Mouse (Mus musculus) G1E (cell line): ENCODE measurements at regions not wholly inside any gene's neighbourhood (a gene's known extent, or its start where the extent isn't known, plus 50 kb on each side); places are given as distances from the start of the nearest gene placed in this dataset.

Experiments used
- ATAC-seq: 2 replicates; pipeline ENCODE4 v1.8.0; 2016; ENCODE audit warnings: mild to moderate bottlenecking; ENCODE audit not compliant: insufficient number of reproducible peaks, poor library complexity, low FRiP score, severe bottlenecking; ENCODE audit errors: extremely low read depth
- DNase-seq: peaks from one replicate; pipeline ENCODE4 v3.0.0; 2012; ENCODE audit warnings: low spot score
- H3K27me3 ChIP-seq: 2 replicates; pipeline ENCODE4 v1.6.1; 2012; ENCODE audit warnings: mild to moderate bottlenecking, low read length, inconsistent platforms; ENCODE audit not compliant: insufficient read depth
- H3K36me3 ChIP-seq: replicated peaks from 2 replicates; pipeline ENCODE3; 2012; ENCODE audit warnings: mild to moderate bottlenecking, inconsistent platforms
- H3K4me1 ChIP-seq: 2 replicates; pipeline ENCODE4 v1.6.1; 2012; ENCODE audit warnings: low read depth, low read length, inconsistent platforms, mixed read lengths; ENCODE audit not compliant: insufficient read depth
- H3K4me3 ChIP-seq: 2 replicates; pipeline ENCODE4 v1.5.1; 2012; ENCODE audit warnings: low read depth, mild to moderate bottlenecking, inconsistent platforms, low read length, moderate library complexity, mixed read lengths
- H3K9me3 ChIP-seq: replicated peaks from 2 replicates; pipeline ENCODE4 v1.6.1; 2012; ENCODE audit warnings: inconsistent platforms
- CTCF ChIP-seq: IDR thresholded peaks from 2 replicates; pipeline ENCODE4 v1.5.1; 2012; ENCODE audit warnings: low read depth, low read length, inconsistent platforms, mixed read lengths
- GATA1 ChIP-seq: IDR thresholded peaks from 2 replicates; pipeline ENCODE4 v1.6.1; 2012; ENCODE audit warnings: borderline replicate concordance, low read length, inconsistent platforms, mixed read lengths
- GATA2 ChIP-seq: IDR thresholded peaks from 2 replicates; pipeline ENCODE4 v1.6.1; 2012; ENCODE audit warnings: low read depth, low read length, inconsistent platforms, borderline replicate concordance
- POLR2AphosphoS5 ChIP-seq: IDR thresholded peaks from 2 replicates; pipeline ENCODE4 v1.6.1; 2012; ENCODE audit warnings: low read depth, low read length, inconsistent platforms; ENCODE audit not compliant: insufficient replicate concordance
- TAL1 ChIP-seq: conservative IDR thresholded peaks from 2 replicates; pipeline ENCODE4 v1.6.1; 2012; ENCODE audit warnings: low read depth, low read length, inconsistent platforms, mixed read lengths

GRCm38 (mm10) chr9:47408061-47408460, 121.9 kb upstream of the Cadm1 start:
- Histone ChIP-seq H3K4me1 (no peaks in the 10 kb centered on the region), H3K9me3 (peaks cover 43% of the 10 kb centered on the region), H3K27me3 (0 out of 2 replicates have a peak, but pooled peaks cover 4% of the 10 kb centered on the region), H3K36me3 (no peaks in the 10 kb centered on the region), H3K4me3 (no peak overlapping the region)
- DNase-seq, result no peak
- ATAC-seq, result no peak
- no peak for TF ChIP-seq CTCF
- TF ChIP-seq POLR2AphosphoS5, result no peak
- no peak for TF ChIP-seq GATA2
- no peak for TF ChIP-seq TAL1
- no peak for TF ChIP-seq GATA1

- H3K4me1 ChIP-seq, result no peaks in the 10 kb centered on the region
- H3K27me3 ChIP-seq, result 0 out of 2 replicates have a peak, but pooled peaks cover 4% of the 10 kb centered on the region
- DNase-seq (no peak), ATAC-seq (no peak)
- TF ChIP-seq CTCF (no peak), GATA2 (no peak), POLR2AphosphoS5 (no peak), GATA1 (no peak), TAL1 (no peak)
- H3K4me3 ChIP-seq, result no peak overlapping the region
- H3K36me3 ChIP-seq, result no peaks in the 10 kb centered on the region
- H3K9me3 ChIP-seq, result peaks cover 31% of the 10 kb centered on the region
Measured at GRCm38 (mm10) chr9:47409579-47409978, 120.4 kb upstream of the Cadm1 start.

GRCm38 (mm10) chr9:47412786-47413185, 117.2 kb upstream of the Cadm1 start:
- DNase-seq (no peak), ATAC-seq (no peak)
- Histone ChIP-seq H3K4me3 (no peak overlapping the region), H3K9me3 (peaks cover 30% of the 10 kb centered on the region), H3K4me1 (no peaks in the 10 kb centered on the region), H3K27me3 (no peaks in the 10 kb centered on the region; the same call in 1 of the 2 replicates), H3K36me3 (no peaks in the 10 kb centered on the region)
- no peak for TF ChIP-seq GATA1
- TF ChIP-seq POLR2AphosphoS5, result no peak
- no peak for TF ChIP-seq GATA2
- no peak for TF ChIP-seq CTCF
- TF ChIP-seq TAL1, result no peak

GRCm38 (mm10) chr9:47414350-47414988, 115.5 kb upstream of the Cadm1 start:
- no peak for DNase-seq
- Histone ChIP-seq H3K27me3 (no peaks in the 10 kb centered on the region; the same call in 1 of the 2 replicates), H3K9me3 (peaks cover 22% of the 10 kb centered on the region), H3K4me1 (no peaks in the 10 kb centered on the region), H3K36me3 (no peaks in the 10 kb centered on the region), H3K4me3 (no peak overlapping the region)
- no peak for ATAC-seq
- TF ChIP-seq TAL1 (no peak), CTCF (no peak), GATA2 (no peak), POLR2AphosphoS5 (no peak), GATA1 (no peak)

- no peaks in the 10 kb centered on the region; the same call in 1 of the 2 replicates for H3K27me3 ChIP-seq
- peaks cover 11% of the 10 kb centered on the region for H3K9me3 ChIP-seq
- H3K36me3 ChIP-seq, result no peaks in the 10 kb centered on the region
- no peak for TF ChIP-seq POLR2AphosphoS5
- no peak for TF ChIP-seq TAL1
- TF ChIP-seq GATA2, result no peak
- no peak for TF ChIP-seq CTCF
- TF ChIP-seq GATA1, result no peak
- DNase-seq (no peak), ATAC-seq (no peak)
- H3K4me1 ChIP-seq, result no peaks in the 10 kb centered on the region
- no peak overlapping the region for H3K4me3 ChIP-seq
Measured at GRCm38 (mm10) chr9:47422151-47422599, 107.8 kb upstream of the Cadm1 start.

GRCm38 (mm10) chr9:47422741-47423461, 107.1 kb upstream of the Cadm1 start:
- Histone ChIP-seq H3K4me3 (no peak overlapping the region), H3K36me3 (no peaks in the 10 kb centered on the region), H3K4me1 (no peaks in the 10 kb centered on the region), H3K9me3 (peaks cover 11% of the 10 kb centered on the region), H3K27me3 (no peaks in the 10 kb centered on the region; the same call in 1 of the 2 replicates)
- DNase-seq, result no peak
- TF ChIP-seq GATA2, result no peak
- no peak for TF ChIP-seq POLR2AphosphoS5
- no peak for TF ChIP-seq TAL1
- TF ChIP-seq GATA1, result no peak
- no peak for TF ChIP-seq CTCF
- no peak for ATAC-seq

GRCm38 (mm10) chr9:47423462-47423832, 106.5 kb upstream of the Cadm1 start:
- peaks cover 11% of the 10 kb centered on the region for H3K9me3 ChIP-seq
- no peak for TF ChIP-seq GATA1
- TF ChIP-seq GATA2, result no peak
- no peak for TF ChIP-seq CTCF
- no peak for TF ChIP-seq TAL1
- TF ChIP-seq POLR2AphosphoS5, result no peak

More at GRCm38 (mm10) chr9:47423462-47423832, 106.5 kb upstream of the Cadm1 start:
- no peaks in the 10 kb centered on the region; the same call in 1 of the 2 replicates for H3K27me3 ChIP-seq
- no peak for ATAC-seq
- no peak for DNase-seq
- H3K36me3 ChIP-seq, result no peaks in the 10 kb centered on the region
- no peaks in the 10 kb centered on the region for H3K4me1 ChIP-seq
- no peak overlapping the region for H3K4me3 ChIP-seq
